ENCODE assay signal across 8 mouse cellular contexts in genomic region chr7:81827806-81828667, GRCm38 (mm10). TPM values are rescaled to one million over a fixed set of nuclear protein-coding genes. Genes with fewer than 3 reads are reported as not detected.
DNase-seq lines count a peak whose midpoint lies in the region; ATAC-seq and TF ChIP-seq lines count a peak whose summit lies in the region.

No protein-coding gene starts in this region.

- peak overlapping the region; percentile 89 for H3K4me3 ChIP-seq in left cerebral cortex, adult 2 months
- peak overlapping the region; percentile 87 for H3K4me3 ChIP-seq in heart, embryonic 15.5 days
- peak overlapping the region; percentile 85 for H3K4me3 ChIP-seq in limb, embryonic 15.5 days

- peak; percentile 5 for ATAC-seq in activated CD4-positive, CD25-positive, alpha-beta regulatory T cell, adult 4 months
- ATAC-seq in heart, embryonic 15.5 days (replicated peaks; ENCODE audit: insufficient number of reproducible peaks, insufficient read depth, low FRiP score, low read depth): no peak; the same call in 1 of the 2 replicates
- no peak for ATAC-seq in limb, embryonic 15.5 days (ENCODE audit: insufficient number of reproducible peaks, low FRiP score, low TSS enrichment, low read depth)

- no peaks in the 10 kb centered on the region for H3K9me3 ChIP-seq in heart, embryonic 15.5 days (replicated peaks)
- H3K9me3 ChIP-seq in limb, embryonic 15.5 days: no peaks in the 10 kb centered on the region

- 22% methylated on average over 17 of the region's 17 CpGs for WGBS in heart, embryonic 15.5 days
- WGBS in limb, embryonic 15.5 days: 20% methylated on average over 17 of the region's 17 CpGs

- peak overlapping the region; percentile 96 for H3K9ac ChIP-seq in heart, embryonic 15.5 days
- peak overlapping the region; percentile 70 for H3K9ac ChIP-seq in limb, embryonic 15.5 days

- no peaks in the 10 kb centered on the region for H3K36me3 ChIP-seq in heart, embryonic 15.5 days
- no peaks in the 10 kb centered on the region for H3K36me3 ChIP-seq in limb, embryonic 15.5 days

- intact Hi-C loops in left cerebral cortex, adult 2 months (cut with DNase I): loop anchor here (1.0 to 2.0 kb wide), 3 partner anchors 39 to 105 kb away; partner anchors contain the start of genes 3110040N11Rik and Ramac

- TF ChIP-seq CTCF in left cerebral cortex, adult 2 months (IDR thresholded peaks at IDR 0.05): no peak

- H3K4me2 ChIP-seq in heart, embryonic 15.5 days: peak overlapping the region; percentile 81
- H3K4me2 ChIP-seq in limb, embryonic 15.5 days: peak overlapping the region; percentile 53

- peak in 1 of 2 experiments; percentile 16 for DNase-seq in left cerebral cortex, adult 2 months (ENCODE audit: extremely low spot score in 1 of 2, low spot score in 2 of 2)
- no peak for DNase-seq in left cerebral cortex, adult 9 months (ENCODE audit: low spot score in 2 of 2)
- DNase-seq in neural tube, embryonic 10.5 days (ENCODE audit: extremely low spot score, low spot score): peak; percentile 22
- no peak for DNase-seq in urinary bladder, postnatal 25 days (ENCODE audit: low spot score)
- DNase-seq in thymus, postnatal 0 days (ENCODE audit: low spot score): no peak

- H3K27me3 ChIP-seq in heart, embryonic 15.5 days: no peaks in the 10 kb centered on the region
- no peaks in the 10 kb centered on the region for H3K27me3 ChIP-seq in limb, embryonic 15.5 days

- peak overlapping the region; percentile 85 for H3K27ac ChIP-seq in left cerebral cortex, adult 2 months
- H3K27ac ChIP-seq in heart, embryonic 15.5 days: peak overlapping the region; percentile 98
- H3K27ac ChIP-seq in limb, embryonic 15.5 days: peak overlapping the region; percentile 96

- peaks cover 40% of the 10 kb centered on the region for H3K4me1 ChIP-seq in heart, embryonic 15.5 days (replicated peaks)
- peaks cover 37% of the 10 kb centered on the region for H3K4me1 ChIP-seq in limb, embryonic 15.5 days

RNA-seq across cellular contexts. Expression of gene Btbd1, which starts 1.2 kb away (rescaled TPM):
- total RNA-seq in left cerebral cortex, adult 2 months (2021): 100 to 1,000 TPM; 110 to 111 TPM
- polyA plus RNA-seq in activated CD4-positive, CD25-positive, alpha-beta regulatory T cell, adult 4 months (2017; shearing (Covaris generic)): 10 to 100 TPM; 13.4 to 23.6 TPM
- 83.1 and 85.4 TPM in 2 replicates for polyA plus RNA-seq in heart, embryonic 15.5 days (2015; fragmentation: Nextera tagmentation; extraction: Ambion mirVana)
- 55.0 and 61.9 TPM in 2 replicates for polyA plus RNA-seq in limb, embryonic 15.5 days (2015; fragmentation: Nextera tagmentation; extraction: Ambion mirVana)
- polyA plus RNA-seq in thymus, postnatal 0 days (2015; fragmentation: Nextera tagmentation; extraction: Ambion mirVana): 71.8 and 75.0 TPM in 2 replicates

RNA-seq across cellular contexts. Expression of gene Gm10160, which starts 27.6 kb away (rescaled TPM):
- not detected for total RNA-seq in left cerebral cortex, adult 2 months (2021)
- not detected for polyA plus RNA-seq in activated CD4-positive, CD25-positive, alpha-beta regulatory T cell, adult 4 months (2017; shearing (Covaris generic))
- not detected in 2 replicates for polyA plus RNA-seq in heart, embryonic 15.5 days (2015; fragmentation: Nextera tagmentation; extraction: Ambion mirVana)
- not detected in 2 replicates for polyA plus RNA-seq in limb, embryonic 15.5 days (2015; fragmentation: Nextera tagmentation; extraction: Ambion mirVana)
- polyA plus RNA-seq in thymus, postnatal 0 days (2015; fragmentation: Nextera tagmentation; extraction: Ambion mirVana): not detected in 2 replicates

RNA-seq across cellular contexts. Expression of gene Tm6sf1, which starts 30.8 kb away (rescaled TPM):
- 10 to 100 TPM; 30.9 to 33.7 TPM for total RNA-seq in left cerebral cortex, adult 2 months (2021)
- 1 to 10 TPM; 7.7 to 9.4 TPM for polyA plus RNA-seq in activated CD4-positive, CD25-positive, alpha-beta regulatory T cell, adult 4 months (2017; shearing (Covaris generic))
- 28.2 and 33.6 TPM in 2 replicates for polyA plus RNA-seq in heart, embryonic 15.5 days (2015; fragmentation: Nextera tagmentation; extraction: Ambion mirVana)
- 16.6 and 30.3 TPM in 2 replicates for polyA plus RNA-seq in limb, embryonic 15.5 days (2015; fragmentation: Nextera tagmentation; extraction: Ambion mirVana)
- polyA plus RNA-seq in thymus, postnatal 0 days (2015; fragmentation: Nextera tagmentation; extraction: Ambion mirVana): 85.4 and 88.0 TPM in 2 replicates

RNA-seq across cellular contexts. Expression of gene 3110040N11Rik, which starts 38.8 kb away (rescaled TPM):
- total RNA-seq in left cerebral cortex, adult 2 months (2021): 10 to 100 TPM; 25.1 to 25.9 TPM
- 10 to 100 TPM; 71.6 to 82.9 TPM for polyA plus RNA-seq in activated CD4-positive, CD25-positive, alpha-beta regulatory T cell, adult 4 months (2017; shearing (Covaris generic))
- polyA plus RNA-seq in heart, embryonic 15.5 days (2015; fragmentation: Nextera tagmentation; extraction: Ambion mirVana): 31.0 and 40.8 TPM in 2 replicates
- 57.0 and 64.8 TPM in 2 replicates for polyA plus RNA-seq in limb, embryonic 15.5 days (2015; fragmentation: Nextera tagmentation; extraction: Ambion mirVana)
- polyA plus RNA-seq in thymus, postnatal 0 days (2015; fragmentation: Nextera tagmentation; extraction: Ambion mirVana): 61.1 and 65.7 TPM in 2 replicates
